In the genomic region with DNA sequence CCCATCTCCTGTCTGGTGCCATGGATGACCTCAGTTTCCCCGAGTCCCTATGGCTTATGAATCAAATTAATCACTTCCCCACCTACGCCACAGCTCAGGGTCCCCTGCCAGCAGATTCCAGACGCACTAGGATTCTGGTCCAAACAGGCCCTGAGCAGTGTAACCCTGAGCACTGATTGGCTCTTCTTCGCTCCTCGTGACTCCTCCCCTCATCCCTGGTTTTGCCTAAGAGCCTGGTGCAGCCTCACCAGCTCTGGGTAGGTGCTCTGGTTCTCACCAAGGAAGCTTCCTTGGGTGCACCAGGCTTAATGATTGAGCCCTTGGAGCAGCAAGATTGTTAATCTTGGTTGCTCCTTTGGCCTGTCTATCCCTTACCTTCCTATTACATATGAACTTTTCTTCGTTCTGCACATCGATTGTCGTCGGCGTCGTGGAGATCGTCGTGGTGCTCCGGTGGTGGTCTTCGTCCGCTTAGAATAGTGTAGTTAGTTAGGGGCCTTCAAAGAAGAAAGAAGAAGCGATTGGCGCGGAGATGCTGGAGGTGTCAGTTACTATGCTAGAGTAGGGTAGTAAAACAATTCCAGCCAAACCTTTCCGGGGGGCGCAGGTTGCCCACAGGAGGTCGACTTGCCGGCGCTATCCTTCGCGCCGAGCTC, we compare ENCODE assay signal across 9 mouse cellular contexts. TPM values are rescaled to one million over a fixed set of nuclear protein-coding genes. Genes with fewer than 3 reads are reported as not detected.
A peak's percentile ranks its signal among the peaks of the same experiment; 100 is the strongest.
DNase-seq lines count a peak whose midpoint lies in the region; ATAC-seq and TF ChIP-seq lines count a peak whose summit lies in the region.
"Had no signal": no experiment of that assay in that cellular context is flagged by ENCODE, and none has a peak within 500 bp of the region (broad histone marks: within the 10 kb centered on the region; RNA-seq: fewer than 3 reads in every experiment).

A gene (plus strand): TSS at position 256 of the 656 bp plus-strand sequence.

- TF ChIP-seq CTCF in kidney, postnatal 0 days (IDR thresholded peaks at IDR 0.05; ENCODE audit: low read depth) = no peak
- TF ChIP-seq CTCF in intestine, postnatal 0 days (IDR thresholded peaks at IDR 0.05; ENCODE audit: low read depth) = no peak
- TF ChIP-seq CTCF in gastrocnemius, adult 2 months (IDR thresholded peaks at IDR 0.05) = no peak

- no peaks in the 10 kb centered on the region for H3K9me3 ChIP-seq in kidney, postnatal 0 days (replicated peaks; ENCODE audit: low read length)
- no peaks in the 10 kb centered on the region for H3K9me3 ChIP-seq in embryonic facial prominence, embryonic 11.5 days (replicated peaks; ENCODE audit: control insufficient read depth, low read length)
- no peaks in the 10 kb centered on the region for H3K9me3 ChIP-seq in intestine, postnatal 0 days (ENCODE audit: control insufficient read depth)
- H3K9me3 ChIP-seq in midbrain, embryonic 14.5 days (ENCODE audit: control insufficient read depth, low read length) = no peaks in the 10 kb centered on the region

- 21% methylated on average over 27 of the region's 27 CpGs for WGBS in kidney, postnatal 0 days
- WGBS in embryonic facial prominence, embryonic 11.5 days = 18% methylated on average over 27 of the region's 27 CpGs
- WGBS in intestine, postnatal 0 days = 27% methylated on average over 27 of the region's 27 CpGs
- WGBS in midbrain, embryonic 14.5 days = 21% methylated on average over 27 of the region's 27 CpGs

- H3K9ac ChIP-seq in kidney, postnatal 0 days (ENCODE audit: low read depth, low read length) = no peak within 1 kb of the TSS
- H3K9ac ChIP-seq in embryonic facial prominence, embryonic 11.5 days (replicated peaks; ENCODE audit: low read length) = no peak within 1 kb of the TSS
- no peak within 1 kb of the TSS for H3K9ac ChIP-seq in intestine, postnatal 0 days (ENCODE audit: low read depth, low read length)
- peak within 1 kb of the TSS; percentile 39; the same call in 1 of the 2 replicates for H3K9ac ChIP-seq in midbrain, embryonic 14.5 days (replicated peaks; ENCODE audit: low read length)

- H3K27ac ChIP-seq in kidney, postnatal 0 days = no peak within 1 kb of the TSS
- H3K27ac ChIP-seq in embryonic facial prominence, embryonic 11.5 days (replicated peaks; ENCODE audit: low read depth, low read length) = no peak within 1 kb of the TSS
- H3K27ac ChIP-seq in intestine, postnatal 0 days (ENCODE audit: low read depth, low read length) = no peak within 1 kb of the TSS
- H3K27ac ChIP-seq in midbrain, embryonic 14.5 days (replicated peaks; ENCODE audit: low read depth, low read length) = no peak within 1 kb of the TSS
- no peak within 1 kb of the TSS for H3K27ac ChIP-seq in gastrocnemius, adult 2 months

- no peaks in the 10 kb centered on the region for H3K4me1 ChIP-seq in kidney, postnatal 0 days (replicated peaks; ENCODE audit: insufficient read depth, low read length)
- no peaks in the 10 kb centered on the region for H3K4me1 ChIP-seq in embryonic facial prominence, embryonic 11.5 days (ENCODE audit: control insufficient read depth, insufficient read depth, low read length)
- no peaks in the 10 kb centered on the region for H3K4me1 ChIP-seq in intestine, postnatal 0 days (replicated peaks; ENCODE audit: control insufficient read depth, insufficient read depth, low read length)
- no peaks in the 10 kb centered on the region for H3K4me1 ChIP-seq in midbrain, embryonic 14.5 days (ENCODE audit: control insufficient read depth, insufficient read depth, low read length)

- peak within 1 kb of the TSS; percentile 37 for H3K4me2 ChIP-seq in kidney, postnatal 0 days (ENCODE audit: low read length)
- H3K4me2 ChIP-seq in embryonic facial prominence, embryonic 11.5 days (ENCODE audit: low read depth, low read length) = peak within 1 kb of the TSS; percentile 57
- H3K4me2 ChIP-seq in intestine, postnatal 0 days (replicated peaks; ENCODE audit: low read depth) = peak within 1 kb of the TSS; percentile 37; the same call in 1 of the 2 replicates
- H3K4me2 ChIP-seq in midbrain, embryonic 14.5 days (ENCODE audit: low read length) = peak within 1 kb of the TSS; percentile 70

- no peak within 1 kb of the TSS for H3K4me3 ChIP-seq in kidney, postnatal 0 days (replicated peaks; ENCODE audit: low read depth, low read length)
- H3K4me3 ChIP-seq in embryonic facial prominence, embryonic 11.5 days (ENCODE audit: low read depth, low read length) = peak within 1 kb of the TSS; percentile 30
- no peak within 1 kb of the TSS for H3K4me3 ChIP-seq in intestine, postnatal 0 days (ENCODE audit: low read depth, low read length)
- H3K4me3 ChIP-seq in midbrain, embryonic 14.5 days (replicated peaks; ENCODE audit: low read depth, low read length) = peak within 1 kb of the TSS; percentile 43
- no peak within 1 kb of the TSS for H3K4me3 ChIP-seq in gastrocnemius, adult 2 months

- 0 out of 2 replicates have a peak, but pooled peaks cover 2% of the 10 kb centered on the region for H3K27me3 ChIP-seq in kidney, postnatal 0 days (ENCODE audit: insufficient read depth, low read length)
- H3K27me3 ChIP-seq in embryonic facial prominence, embryonic 11.5 days (ENCODE audit: control insufficient read depth, insufficient read depth, low read length) = peaks cover 8% of the 10 kb centered on the region; the same call in 1 of the 2 replicates
- no peaks in the 10 kb centered on the region for H3K27me3 ChIP-seq in intestine, postnatal 0 days (replicated peaks; ENCODE audit: control insufficient read depth, insufficient read depth, low read length)
- H3K27me3 ChIP-seq in midbrain, embryonic 14.5 days (ENCODE audit: control insufficient read depth, insufficient read depth, low read length) = peaks cover 5% of the 10 kb centered on the region; the same call in 1 of the 2 replicates

- intact Hi-C loops in gastrocnemius, adult 2 months (cut with DNase I) = no loop called here

- ATAC-seq in kidney, postnatal 0 days (replicated peaks; ENCODE audit: low FRiP score, low read depth) = no peak
- ATAC-seq in embryonic facial prominence, embryonic 11.5 days (replicated peaks; ENCODE audit: insufficient number of reproducible peaks, low FRiP score, low TSS enrichment, low read depth) = 0 out of 2 replicates have a peak, but pooled peaks have one; percentile 56
- no peak for ATAC-seq in intestine, postnatal 0 days
- peak; percentile 78; the same call in 1 of the 2 replicates for ATAC-seq in midbrain, embryonic 14.5 days (ENCODE audit: low FRiP score, low TSS enrichment)

- H3K36me3 ChIP-seq in kidney, postnatal 0 days (ENCODE audit: insufficient read depth, low read length) = no peaks in the 10 kb centered on the region
- no peaks in the 10 kb centered on the region for H3K36me3 ChIP-seq in embryonic facial prominence, embryonic 11.5 days (replicated peaks; ENCODE audit: control insufficient read depth, insufficient read depth, low read depth, low read length)
- H3K36me3 ChIP-seq in intestine, postnatal 0 days (ENCODE audit: control insufficient read depth, insufficient read depth) = no peaks in the 10 kb centered on the region
- no peaks in the 10 kb centered on the region for H3K36me3 ChIP-seq in midbrain, embryonic 14.5 days (ENCODE audit: control insufficient read depth, insufficient read depth, low read length)

- DNase-seq in kidney, postnatal 0 days (ENCODE audit: low spot score) = no peak
- no peak for DNase-seq in kidney, adult 11 months
- DNase-seq in embryonic facial prominence, embryonic 11.5 days (ENCODE audit: low spot score) = peak; percentile 2
- DNase-seq in midbrain, embryonic 14.5 days = peak; percentile 40
- DNase-seq in gastrocnemius, adult 2 months = no peak
- DNase-seq in urinary bladder, adult 2 months (ENCODE audit: low spot score) = no peak
- DNase-seq in heart, adult 11 months = no peak

RNA-seq across cellular contexts. Expression of the gene that starts here (rescaled TPM):
- 0.03 and 0.05 TPM in 2 replicates for polyA plus RNA-seq in kidney, postnatal 0 days (2015; fragmentation: Nextera tagmentation; extraction: Ambion mirVana)
- polyA plus RNA-seq in embryonic facial prominence, embryonic 11.5 days (2014; fragmentation: Nextera tagmentation; extraction: Ambion mirVana) = 0.38 TPM in 1 of 2 replicates, not detected in the other
- 0.05 TPM in 1 of 2 replicates, not detected in the other for polyA plus RNA-seq in intestine, postnatal 0 days (2015; fragmentation: Nextera tagmentation; extraction: Ambion mirVana)
- polyA plus RNA-seq in midbrain, embryonic 14.5 days (2014; fragmentation: Nextera tagmentation; extraction: Ambion mirVana) = 3.1 and 3.8 TPM in 2 replicates
- total RNA-seq in gastrocnemius, adult 2 months (2021) = not detected
- not detected in 2 replicates for polyA plus RNA-seq in urinary bladder, adult 2 months (2012; rRNA removed)
- polyA plus RNA-seq: liver, embryonic 16.5 days had no signal

Comparison
In these comparisons a context has a peak if more than half of its experiments do, and no peak if none do; other contexts are left out.
1. Peak in DNase-seq, ATAC-seq, H3K4me3 ChIP-seq and H3K4me2 ChIP-seq in embryonic facial prominence, embryonic 11.5 days; RNA of the gene not detected or under 1 TPM.